Mouse (Mus musculus) hindbrain, embryonic 13.5 days (tissue): Measurements from ENCODE around the gene Psmc3. TPM values are rescaled to one million over a fixed set of nuclear protein-coding genes. Genes with fewer than 3 reads are reported as not detected.
A peak's percentile ranks its signal among the peaks of the same experiment; 100 is the strongest.

Experiments used
- ATAC-seq: fragments of 200-750 bp; cut with Nextera tagmentation; 2 replicates; pipeline ENCODE4 v1.8.0; 2017; ENCODE audit warnings: moderate TSS enrichment; ENCODE audit not compliant: low FRiP score
- H3K27ac ChIP-seq: fragments of 300-500 bp; sonication (generic); 2 replicates; pipeline ENCODE4 v1.5.1; 2015; ENCODE audit warnings: inconsistent platforms, mild to moderate bottlenecking, moderate library complexity
- H3K27me3 ChIP-seq: fragments of 300-500 bp; sonication (generic); 2 replicates; pipeline ENCODE4 v1.6.1; 2015; ENCODE audit warnings: mild to moderate bottlenecking, inconsistent platforms
- H3K36me3 ChIP-seq: fragments of 300-500 bp; sonication (generic); 2 replicates; pipeline ENCODE4 v1.6.1; 2015; ENCODE audit warnings: mild to moderate bottlenecking, inconsistent platforms
- H3K4me1 ChIP-seq: fragments of 300-500 bp; sonication (generic); replicated peaks from 2 replicates; pipeline ENCODE4 v1.6.1; 2015; ENCODE audit warnings: inconsistent platforms
- H3K4me2 ChIP-seq: fragments of 300-500 bp; sonication (generic); 2 replicates; pipeline ENCODE4 v1.6.1; 2015; ENCODE audit warnings: inconsistent platforms, mild to moderate bottlenecking, moderate library complexity
- H3K4me3 ChIP-seq: fragments of 300-500 bp; sonication (generic); 2 replicates; pipeline ENCODE4 v1.5.1; 2015; ENCODE audit warnings: mild to moderate bottlenecking, inconsistent platforms
- H3K9ac ChIP-seq: fragments of 300-500 bp; sonication (generic); 2 replicates; pipeline ENCODE4 v1.6.1; 2015; ENCODE audit warnings: mild to moderate bottlenecking, inconsistent platforms
- H3K9me3 ChIP-seq: fragments of 300-500 bp; sonication (generic); 2 replicates; pipeline ENCODE4 v1.6.1; 2016; ENCODE audit warnings: inconsistent platforms
- WGBS: fragments of 180-500 bp; shearing (Covaris S2); methylation state at CpG from one replicate; pipeline ENCODE4 v1.1.7; 2015; 5-methylcytosine and 5-hydroxymethylcytosine counted together
- polyA plus RNA-seq: library from polyadenylated mRNA; unstranded; fragments of >200 nt; fragmentation: Nextera tagmentation; extraction: Ambion mirVana; gene quantifications from 2 replicates; pipeline ENCODE4 v1.2.1, GENCODE M21; 2015

The Psmc3 gene
- polyA plus RNA-seq, 1 experiment from 2014 or later = 238 TPM

DNA sequence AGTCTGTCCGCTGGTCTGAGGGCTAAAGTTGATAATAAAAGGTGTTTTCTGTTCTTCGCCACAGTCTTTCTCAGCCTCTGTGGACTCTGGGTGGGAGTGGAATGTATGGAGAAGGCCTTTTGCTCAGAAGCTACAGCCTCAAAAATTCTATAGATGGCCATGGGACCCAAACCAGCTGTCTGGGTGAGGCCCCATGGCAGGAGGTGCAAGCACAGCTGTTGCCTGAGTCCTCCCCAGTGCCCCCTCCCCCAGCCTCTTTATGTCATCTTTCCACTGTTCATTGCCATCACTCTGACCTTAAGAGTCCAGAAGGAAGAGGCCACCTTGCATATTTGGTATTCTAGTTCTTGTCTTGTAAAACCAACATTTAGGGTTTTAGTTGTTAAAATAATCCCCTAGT is 5.6 kb downstream of the Psmc3 start:
- ATAC-seq = no peak
- Histone ChIP-seq H3K9ac (no peak overlapping the region), H3K27ac (no peak overlapping the region), H3K36me3 (peaks cover 89% of the 10 kb centered on the region), H3K4me2 (no peak overlapping the region), H3K4me3 (no peak overlapping the region), H3K9me3 (no peaks in the 10 kb centered on the region), H3K4me1 (peaks cover 14% of the 10 kb centered on the region), H3K27me3 (no peaks in the 10 kb centered on the region)
- 92% methylated on average over 2 of the region's 2 CpGs for WGBS

- no peak overlapping the region for H3K9ac ChIP-seq
- WGBS = 82% methylated on average over 10 of the region's 10 CpGs
- no peak overlapping the region for H3K4me2 ChIP-seq
- H3K36me3 ChIP-seq = peaks cover 94% of the 10 kb centered on the region
- no peak for ATAC-seq
- H3K4me1 ChIP-seq = peaks cover 5% of the 10 kb centered on the region; the same call in 1 of the 2 replicates
- H3K27ac ChIP-seq = no peak overlapping the region
- no peak overlapping the region for H3K4me3 ChIP-seq
- H3K9me3 ChIP-seq = no peaks in the 10 kb centered on the region
- H3K27me3 ChIP-seq = no peaks in the 10 kb centered on the region
Measured at GRCm38 (mm10) chr2:91060544-91061355, 6.9 kb downstream of the Psmc3 start.

DNA sequence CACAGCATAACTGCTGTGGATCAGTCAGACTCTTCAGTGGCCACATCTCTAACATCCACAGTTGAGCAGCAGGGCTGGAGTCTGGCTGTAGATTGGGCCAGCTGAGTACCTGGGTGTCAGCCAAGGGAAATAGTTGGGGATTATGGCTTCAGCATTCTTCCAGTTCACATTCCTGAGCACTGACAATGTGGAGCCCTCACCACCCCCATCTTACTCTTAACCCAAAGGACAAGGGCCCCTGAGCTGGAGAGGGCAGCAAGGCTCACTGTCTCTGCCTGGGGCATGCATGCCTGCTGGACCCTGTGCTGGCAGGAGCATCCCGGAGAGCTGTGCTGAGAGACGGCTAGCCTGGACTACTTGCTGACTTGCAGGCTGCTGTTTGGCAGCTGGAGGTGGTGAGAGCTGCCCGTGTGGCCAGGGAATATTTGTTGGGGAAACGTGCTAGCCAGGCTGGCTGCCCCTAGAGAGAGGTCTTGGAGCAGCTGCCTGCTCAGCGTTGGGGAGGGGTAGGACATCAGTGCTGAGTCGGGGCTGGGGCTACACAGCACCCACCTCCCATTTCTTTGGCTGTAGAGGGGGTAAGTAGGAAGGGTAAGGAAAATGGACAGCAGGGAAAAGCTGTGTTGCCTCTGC is 8.2 kb downstream of the Psmc3 start:
- H3K9ac ChIP-seq = 0 out of 2 replicates have a peak overlapping the region, but pooled peaks have one; percentile 29
- no peak overlapping the region for H3K27ac ChIP-seq
- no peak overlapping the region for H3K4me2 ChIP-seq
- H3K36me3 ChIP-seq = peaks cover 92% of the 10 kb centered on the region
- 89% methylated on average over 6 of the region's 6 CpGs for WGBS
- H3K4me3 ChIP-seq = no peak overlapping the region
- ATAC-seq = no peak
- H3K27me3 ChIP-seq = no peaks in the 10 kb centered on the region
- peaks cover 8% of the 10 kb centered on the region; the same call in 1 of the 2 replicates for H3K4me1 ChIP-seq
- H3K9me3 ChIP-seq = no peaks in the 10 kb centered on the region

GRCm38 (mm10) chr2:91062779-91063606 is 9.2 kb downstream of the Psmc3 start:
- ATAC-seq = no peak

DNA sequence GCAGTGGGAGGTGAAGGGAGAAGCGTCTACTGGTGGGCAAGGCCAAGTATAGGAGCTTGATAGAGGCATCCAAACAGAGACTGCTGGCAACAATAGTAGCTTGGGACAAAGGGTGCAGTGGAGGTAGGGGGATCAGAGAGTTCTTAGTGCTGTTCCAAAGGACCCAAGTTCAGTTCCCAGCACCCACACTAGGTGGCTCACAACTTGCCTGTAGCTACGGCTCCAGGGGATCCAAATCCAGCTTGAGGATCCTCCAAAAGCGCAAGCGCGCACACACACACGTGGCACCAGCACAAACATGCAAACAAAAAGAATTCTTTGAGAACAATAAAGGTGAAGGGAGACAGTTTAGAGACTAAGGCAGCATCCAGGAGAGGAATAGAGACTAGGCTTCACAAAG is 10.4 kb downstream of the Psmc3 start:
- ATAC-seq = no peak
- 86% methylated on average over 6 of the region's 6 CpGs for WGBS
- no peaks in the 10 kb centered on the region for H3K9me3 ChIP-seq
- no peak overlapping the region for H3K27ac ChIP-seq
- no peak overlapping the region for H3K4me3 ChIP-seq
- no peak overlapping the region for H3K9ac ChIP-seq
- H3K4me1 ChIP-seq = peaks cover 21% of the 10 kb centered on the region
- no peaks in the 10 kb centered on the region for H3K27me3 ChIP-seq
- peaks cover 73% of the 10 kb centered on the region for H3K36me3 ChIP-seq
- H3K4me2 ChIP-seq = no peak overlapping the region

More at GRCm38 (mm10) chr2:91062779-91063606, 9.2 kb downstream of the Psmc3 start:
- Histone ChIP-seq H3K27ac (no peak overlapping the region), H3K9me3 (no peaks in the 10 kb centered on the region), H3K4me3 (no peak overlapping the region), H3K9ac (no peak overlapping the region), H3K36me3 (peaks cover 85% of the 10 kb centered on the region), H3K4me2 (no peak overlapping the region), H3K27me3 (no peaks in the 10 kb centered on the region), H3K4me1 (peaks cover 9% of the 10 kb centered on the region)
- WGBS = 91% methylated on average over 16 of the region's 16 CpGs

DNA sequence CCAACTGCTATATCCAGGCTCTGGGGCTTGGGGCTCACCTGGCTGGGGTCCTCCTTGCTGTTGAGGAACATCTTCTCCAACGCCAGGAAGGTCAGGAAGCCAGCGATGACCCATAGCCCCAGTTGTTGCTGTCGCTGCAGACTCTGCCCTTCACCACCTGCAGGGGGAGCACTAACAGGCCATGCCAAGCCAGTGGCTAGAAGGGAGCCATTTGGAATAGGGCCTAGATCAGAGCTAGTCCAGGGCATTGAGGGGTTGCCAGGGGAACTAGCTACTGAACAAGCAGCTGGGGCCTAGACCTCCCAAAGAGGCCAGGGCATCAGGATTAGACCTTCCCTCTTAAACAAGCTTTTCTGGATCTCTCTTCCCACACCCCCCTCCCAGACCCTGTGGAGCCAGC is 11.7 kb downstream of the Psmc3 start:
- no peak overlapping the region for H3K9ac ChIP-seq
- no peak overlapping the region for H3K27ac ChIP-seq
- H3K36me3 ChIP-seq = peaks cover 61% of the 10 kb centered on the region
- 45% methylated on average over 3 of the region's 3 CpGs for WGBS
- H3K4me3 ChIP-seq = no peak overlapping the region
- H3K4me2 ChIP-seq = no peak overlapping the region
- peaks cover 28% of the 10 kb centered on the region for H3K4me1 ChIP-seq
- no peaks in the 10 kb centered on the region for H3K9me3 ChIP-seq
- no peaks in the 10 kb centered on the region for H3K27me3 ChIP-seq
- ATAC-seq = no peak

DNA sequence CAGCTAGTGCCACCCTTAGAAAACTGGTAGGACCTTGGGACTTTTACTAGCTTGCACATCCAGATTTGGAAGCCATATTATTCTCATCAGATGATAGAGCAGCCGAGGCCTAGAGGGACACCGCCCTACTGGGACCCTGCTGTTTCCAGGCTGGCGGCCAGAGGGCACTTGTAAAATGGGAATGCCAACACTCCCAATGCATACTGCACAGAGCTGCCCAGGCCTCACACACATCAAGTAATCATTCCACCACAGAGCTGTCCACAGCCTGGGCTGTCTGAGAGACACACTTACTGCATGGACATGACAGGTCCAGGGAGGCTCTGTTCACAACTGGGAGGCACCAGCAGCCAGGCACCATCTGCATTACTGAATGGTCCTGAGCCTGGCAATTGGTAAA is 12.6 kb downstream of the Psmc3 start:
- Histone ChIP-seq H3K27ac (no peak overlapping the region), H3K4me3 (no peak overlapping the region), H3K4me1 (peaks cover 36% of the 10 kb centered on the region), H3K4me2 (no peak overlapping the region), H3K9ac (no peak overlapping the region), H3K36me3 (peaks cover 52% of the 10 kb centered on the region), H3K27me3 (no peaks in the 10 kb centered on the region), H3K9me3 (no peaks in the 10 kb centered on the region)
- no peak for ATAC-seq
- WGBS = 84% methylated on average over 3 of the region's 3 CpGs

DNA sequence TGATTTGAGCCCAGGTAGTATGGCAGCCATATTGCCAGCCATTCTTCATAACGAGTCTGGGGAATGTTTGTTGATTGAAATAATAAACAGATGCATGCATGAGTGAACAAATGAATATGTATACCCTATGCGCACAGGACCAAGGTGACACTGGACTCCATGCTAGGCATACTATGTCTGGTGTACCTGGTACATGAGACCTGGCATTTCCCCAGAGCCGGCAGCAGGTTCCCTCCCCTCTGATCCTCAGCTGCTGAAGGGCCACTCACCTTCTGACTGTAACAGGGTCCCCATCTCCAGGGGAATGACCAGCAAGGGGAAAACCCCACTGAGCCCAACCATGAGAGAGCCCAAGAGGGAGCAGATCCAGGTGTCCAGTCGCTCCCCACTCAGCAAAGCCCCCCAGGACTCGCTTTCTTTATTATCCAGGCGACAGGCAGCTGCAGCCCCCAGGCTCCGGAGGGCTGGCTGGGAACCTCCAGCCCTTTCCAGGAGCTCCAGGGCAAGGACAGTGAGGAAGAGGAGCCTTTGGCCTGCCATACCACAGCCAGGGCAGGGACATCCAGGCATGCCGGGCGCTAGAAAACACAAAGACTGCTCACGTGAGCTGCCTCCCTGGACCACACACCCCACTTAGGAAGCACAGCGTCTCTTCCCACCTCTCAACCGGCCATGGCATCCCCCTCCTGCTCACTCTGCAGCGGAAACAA is 14.5 kb downstream of the Psmc3 start:
- Histone ChIP-seq H3K9ac (peak overlapping the region; percentile 87), H3K4me1 (peaks cover 36% of the 10 kb centered on the region), H3K4me2 (peak overlapping the region; percentile 85), H3K36me3 (peaks cover 34% of the 10 kb centered on the region), H3K4me3 (peak overlapping the region; percentile 73), H3K9me3 (no peaks in the 10 kb centered on the region), H3K27me3 (no peaks in the 10 kb centered on the region), H3K27ac (no peak overlapping the region)
- ATAC-seq = no peak
- 58% methylated on average over 13 of the region's 13 CpGs for WGBS

DNA sequence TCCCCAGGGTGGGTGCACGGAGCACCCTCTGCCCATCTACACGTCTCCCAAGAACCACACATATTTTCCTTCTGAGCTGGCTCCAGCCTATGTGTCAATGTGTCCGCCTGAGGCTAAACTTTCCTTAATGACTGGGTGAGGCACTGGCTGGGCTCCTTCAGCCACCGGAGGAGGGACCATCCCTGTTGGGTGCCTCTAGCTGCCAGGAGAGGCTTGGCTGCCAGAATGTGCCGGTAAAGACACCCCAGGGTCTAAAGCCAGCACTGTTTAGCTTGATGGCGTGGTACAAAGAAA is 15.0 kb downstream of the Psmc3 start:
- Histone ChIP-seq H3K4me3 (peak overlapping the region; percentile 73), H3K4me1 (peaks cover 36% of the 10 kb centered on the region), H3K9me3 (no peaks in the 10 kb centered on the region), H3K9ac (peak overlapping the region; percentile 87), H3K4me2 (peak overlapping the region; percentile 85), H3K27ac (no peak overlapping the region; the same call in 1 of the 2 replicates), H3K27me3 (no peaks in the 10 kb centered on the region), H3K36me3 (peaks cover 29% of the 10 kb centered on the region)
- WGBS = 51% methylated on average over 6 of the region's 6 CpGs
- no peak for ATAC-seq

DNA sequence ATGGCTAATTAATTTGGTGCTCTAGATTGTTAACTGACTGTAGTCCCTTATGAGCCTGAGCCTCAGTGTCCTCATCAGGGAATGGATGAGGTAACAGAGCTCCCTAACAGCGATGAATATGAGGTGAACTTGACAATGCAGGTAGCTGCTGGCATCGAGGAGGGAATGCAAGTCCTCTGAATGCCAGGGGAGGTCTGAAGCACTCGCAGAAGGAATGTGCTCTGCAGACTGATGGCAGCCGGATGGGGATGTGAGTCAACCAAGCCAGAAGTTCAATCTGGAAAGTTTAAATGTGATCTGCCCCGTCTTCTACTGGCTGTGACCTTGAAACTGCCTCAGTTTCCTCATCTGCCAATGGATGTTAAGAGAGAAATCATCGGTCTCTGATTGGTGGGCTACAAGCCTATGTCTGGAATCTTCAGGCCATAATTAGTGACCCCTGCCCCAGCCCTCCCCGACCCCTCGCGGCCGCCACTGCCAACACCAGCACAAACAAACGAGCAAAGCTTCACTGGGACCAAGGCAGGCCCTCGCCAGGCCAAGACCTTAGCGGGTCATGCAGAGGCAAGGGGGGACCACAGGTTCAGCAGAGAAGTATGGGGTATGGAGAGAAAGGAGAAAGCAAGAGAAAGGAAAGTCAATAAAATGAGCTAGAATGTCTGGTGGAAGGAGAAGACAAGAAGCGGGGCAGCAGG is 15.6 kb downstream of the Psmc3 start:
- H3K27ac ChIP-seq = peak overlapping the region; percentile 86
- H3K4me2 ChIP-seq = peak overlapping the region; percentile 85
- H3K36me3 ChIP-seq = peaks cover 22% of the 10 kb centered on the region
- peak; percentile 3; the same call in 1 of the 2 replicates for ATAC-seq
- no peaks in the 10 kb centered on the region for H3K27me3 ChIP-seq
- no peaks in the 10 kb centered on the region for H3K9me3 ChIP-seq
- peaks cover 36% of the 10 kb centered on the region for H3K4me1 ChIP-seq
- WGBS = 7% methylated on average over 14 of the region's 14 CpGs
- peak overlapping the region; percentile 73 for H3K4me3 ChIP-seq
- H3K9ac ChIP-seq = peak overlapping the region; percentile 87

- WGBS = under 1% methylated on average over 62 of the region's 69 CpGs
- peak; percentile 95 for ATAC-seq
Measured at GRCm38 (mm10) chr2:91070076-91070800, 16.4 kb downstream of the Psmc3 start, which contains the start of gene Slc39a13. Gene Slc39a13, minus strand, starts transcription at chr2:91070417.

More at GRCm38 (mm10) chr2:91070076-91070800, 16.4 kb downstream of the Psmc3 start, which contains the start of gene Slc39a13:
- Histone ChIP-seq H3K4me2 (peak within 1 kb of the TSS; percentile 85), H3K4me3 (peak within 1 kb of the TSS; percentile 73), H3K36me3 (peaks cover 18% of the 10 kb centered on the region; the same call in 1 of the 2 replicates), H3K9me3 (no peaks in the 10 kb centered on the region), H3K27ac (peak within 1 kb of the TSS; percentile 86), H3K27me3 (no peaks in the 10 kb centered on the region), H3K9ac (peak within 1 kb of the TSS; percentile 87), H3K4me1 (peaks cover 36% of the 10 kb centered on the region)
